Mouse (Mus musculus): ENCODE measurements around the gene Rac2.

The Rac2 gene

GRCm38 (mm10) chr15:78521892-78522291 is 50.7 kb downstream of the Rac2 start:
- no peak for DNase-seq (ENCODE audit: low spot score)

- no peak for DNase-seq (ENCODE audit: low spot score)
Observed at GRCm38 (mm10) chr15:78521331-78521730, 51.3 kb downstream of the Rac2 start.

GRCm38 (mm10) chr15:78520112-78520715 is 52.4 kb downstream of the Rac2 start:
- no peak for DNase-seq (ENCODE audit: low spot score)

- no peak for DNase-seq (ENCODE audit: low spot score)
Observed at GRCm38 (mm10) chr15:78518221-78518620, 54.4 kb downstream of the Rac2 start.

GRCm38 (mm10) chr15:78515759-78516158 is 56.8 kb downstream of the Rac2 start:
- DNase-seq (ENCODE audit: low spot score), result no peak

- DNase-seq (ENCODE audit: low spot score), result peak; percentile 84
Observed at GRCm38 (mm10) chr15:78514393-78515146, 58.0 kb downstream of the Rac2 start.

GRCm38 (mm10) chr15:78513019-78513418 is 59.6 kb downstream of the Rac2 start:
- DNase-seq (ENCODE audit: low spot score), result no peak

- no peak for DNase-seq (ENCODE audit: low spot score)
Observed at GRCm38 (mm10) chr15:78511951-78512350, 60.6 kb downstream of the Rac2 start.

- DNase-seq (ENCODE audit: low spot score), result no peak
Observed at GRCm38 (mm10) chr15:78510736-78511135, 61.8 kb downstream of the Rac2 start.

GRCm38 (mm10) chr15:78510121-78510576 is 62.4 kb downstream of the Rac2 start:
- no peak for DNase-seq (ENCODE audit: low spot score)

- no peak for DNase-seq (ENCODE audit: low spot score)
Observed at GRCm38 (mm10) chr15:78509297-78509899, 63.2 kb downstream of the Rac2 start.

All from layer of hippocampus, adult 11-12 months (tissue).